Mouse (Mus musculus) left cerebral cortex, postnatal 10 days (tissue): ENCODE results near the gene Trappc3l. TPM values are rescaled to one million over a fixed set of nuclear protein-coding genes. Genes with fewer than 3 reads are reported as not detected.

Experiments
- DNase-seq, 2 experiments: peaks; one replicate each; pipeline ENCODE4 v3.0.0; 2021 to 2022; ENCODE audit warnings: low spot score in 2 of 2, mixed read lengths in 1 of 2; ENCODE audit errors: extremely low spot score in 1 of 2
- intact Hi-C: fragments of 180-260 bp; cut with DNase I; formaldehyde crosslinking; loops from one replicate; pipeline ENCODE4 v1.15.1; 2025
- total RNA-seq, 2 experiments: library from RNA; stranded (reverse); gene quantifications; 2 replicates each; pipeline ENCODE4 v1.2.3; 2021

Trappc3l gene
- total RNA-seq, 2 experiments from 2014 or later = 0.28 to 1.1 TPM

GRCm38 (mm10) chr10:34150454-34150853 is 113.1 kb downstream of the Trappc3l start:
- intact Hi-C loops = no loop called here
- no peak for DNase-seq

DNA sequence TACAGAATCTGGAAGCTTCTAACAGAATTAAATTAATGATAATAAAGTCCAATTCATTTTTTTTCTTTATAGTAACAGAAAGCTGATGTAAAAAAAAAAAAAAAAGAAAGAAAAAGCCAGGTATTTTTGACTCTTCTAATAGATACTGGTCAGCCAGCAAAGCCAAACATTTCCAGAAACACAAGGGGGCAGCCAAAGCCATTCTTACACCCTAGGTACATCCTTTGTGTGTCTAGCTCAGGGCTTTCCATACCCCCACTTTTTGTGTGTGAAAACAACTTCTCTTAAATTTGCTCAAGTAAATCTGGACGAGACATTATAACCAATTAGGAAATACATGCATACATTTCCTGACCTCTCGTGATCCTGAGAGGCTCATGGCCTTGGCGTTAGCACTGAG is 114.4 kb downstream of the Trappc3l start:
- no peak for DNase-seq
- intact Hi-C loops = no loop called here

- DNase-seq = no peak
- intact Hi-C loops = loop anchor here (1.0 kb wide), 1 partner anchor 118 kb away; no protein-coding TSS in a partner anchor
Observed at GRCm38 (mm10) chr10:34155796-34156554, 118.6 kb downstream of the Trappc3l start.

Other genes with a start within 250 kb of the Trappc3l start
- not detected for gene Sult3a1, start 179.9 kb upstream of the Trappc3l start, total RNA-seq
- gene Rsph4a, start 132.5 kb upstream of the Trappc3l start, total RNA-seq = 1 to 10 TPM; 3.6 to 4.5 TPM
- gene Zup1, start 86.3 kb upstream of the Trappc3l start, total RNA-seq = 10 to 100 TPM; 13.2 to 15.0 TPM
- 100 to 1,000 TPM; 102 to 104 TPM for gene Rwdd1, start 18.0 kb upstream of the Trappc3l start, total RNA-seq
- not detected for gene Calhm4, start 6.7 kb downstream of the Trappc3l start, total RNA-seq
- gene Calhm5, start 58.9 kb downstream of the Trappc3l start, total RNA-seq = 1 to 10 TPM; 1.6 to 1.7 TPM
- under 1 TPM; 0.32 to 0.77 TPM for gene Calhm6, start 90.4 kb downstream of the Trappc3l start, total RNA-seq
- gene Dse, start 170.1 kb downstream of the Trappc3l start, total RNA-seq = 10 to 100 TPM in 1 of 2 experiments, 1 to 10 TPM in 1; 6.0 to 10.5 TPM
- gene Tspyl1, start 244.6 kb downstream of the Trappc3l start, total RNA-seq = 100 to 1,000 TPM; 103 to 105 TPM